Mouse (Mus musculus): Measurements from ENCODE around the gene Tm2d1.
A peak's percentile ranks its signal among the peaks of the same experiment; 100 is the strongest.

Gene Tm2d1

GRCm38 (mm10) chr4:98322223-98322622, 60.9 kb downstream of the Tm2d1 start:
- DNase-seq (ENCODE audit: extremely low read depth, insufficient read length, low spot score) = peak; percentile 85

GRCm38 (mm10) chr4:98321371-98322111, 61.6 kb downstream of the Tm2d1 start:
- DNase-seq (ENCODE audit: extremely low read depth, insufficient read length, low spot score) = no peak

DNA sequence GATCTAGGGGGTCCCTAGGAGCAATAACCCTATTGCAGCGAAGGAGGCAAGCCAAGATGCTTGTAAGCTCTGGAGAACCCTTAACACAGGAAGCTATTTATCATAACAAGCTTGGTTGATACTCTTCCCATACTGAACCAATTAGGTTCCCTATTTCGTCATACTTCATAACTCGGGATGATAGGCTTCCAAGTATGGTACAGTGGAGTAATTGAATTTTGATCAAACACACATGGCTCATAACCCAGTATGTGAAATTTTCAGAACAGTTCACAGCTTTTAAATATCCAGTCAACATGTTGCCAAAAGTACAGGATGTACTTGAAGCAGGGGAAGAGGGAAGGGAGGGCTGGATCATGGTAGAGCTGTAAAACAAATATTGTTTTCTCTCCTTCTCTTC, 64.3 kb downstream of the Tm2d1 start:
- no peak for DNase-seq (ENCODE audit: extremely low read depth, insufficient read length, low spot score)

DNA sequence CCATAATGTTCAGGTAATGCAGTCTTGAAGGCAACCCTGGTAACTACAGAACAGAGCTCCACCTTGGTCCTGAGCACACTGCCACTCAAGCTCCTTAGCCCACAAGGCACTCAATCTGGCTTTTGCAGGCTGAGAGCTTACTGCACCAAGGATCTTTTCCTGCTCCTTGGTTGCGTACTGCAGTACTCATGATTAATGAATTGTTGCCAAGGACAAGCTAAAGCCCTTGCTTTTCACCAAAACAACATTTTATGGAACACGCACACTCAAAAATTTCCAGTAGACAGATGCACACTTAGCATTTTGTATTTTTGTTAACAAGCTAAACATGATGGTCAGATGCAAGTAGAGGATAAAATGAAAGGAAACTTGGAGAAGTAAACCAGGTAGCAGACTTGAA, 66.0 kb downstream of the Tm2d1 start:
- DNase-seq (ENCODE audit: extremely low read depth, insufficient read length, low spot score) = no peak

All from 3134 (cell line).